ENCODE assay signal across 28 mouse cellular contexts in genomic region chr9:27111756-27112155, GRCm38 (mm10). TPM values are rescaled to one million over a fixed set of nuclear protein-coding genes. Genes with fewer than 3 reads are reported as not detected.
A peak's percentile ranks its signal among the peaks of the same experiment; 100 is the strongest.
DNase-seq lines count a peak whose midpoint lies in the region; ATAC-seq and TF ChIP-seq lines count a peak whose summit lies in the region.
"Had no signal": no experiment of that assay in that cellular context is flagged by ENCODE, and none has a peak within 500 bp of the region (broad histone marks: within the 10 kb centered on the region; RNA-seq: fewer than 3 reads in every experiment).

No protein-coding gene starts in this region.

- peak; percentile 89 for DNase-seq in heart, adult 11 months
- DNase-seq in heart, postnatal 36 days, result no peak
- DNase-seq in heart, postnatal 25 days (ENCODE audit: low spot score), result no peak
- no peak for DNase-seq in layer of hippocampus, adult 2 months (ENCODE audit: low spot score in 2 of 2)
- no peak for DNase-seq in layer of hippocampus, adult 18-20 months (ENCODE audit: low spot score in 2 of 2)
- no peak for DNase-seq in lung, postnatal 25 days (ENCODE audit: low spot score)
- DNase-seq: adrenal gland, adult 2 months; cerebellum, adult 11 months; cerebellum, adult 2 months; cerebellum, adult 9-11 months; cerebellum, postnatal 36 days; embryo, embryonic 11 days; gastrocnemius, postnatal 10 days; heart, adult 18-20 months; kidney, adult 2 months had no signal

- no peaks in the 10 kb centered on the region for H3K9me3 ChIP-seq in heart, embryonic 15.5 days (replicated peaks)
- H3K9me3 ChIP-seq: embryonic facial prominence, embryonic 10.5 days; embryonic facial prominence, embryonic 13.5 days; forebrain, embryonic 12.5 days; forebrain, embryonic 15.5 days; heart, embryonic 10.5 days; hindbrain, embryonic 12.5 days; hindbrain, embryonic 15.5 days had no signal

- H3K27ac ChIP-seq in heart, embryonic 15.5 days, result peak overlapping the region; percentile 81; the same call in 1 of the 2 replicates
- peak overlapping the region; percentile 56; the same call in 1 of the 2 replicates for H3K27ac ChIP-seq in layer of hippocampus, adult 2 months
- H3K27ac ChIP-seq in olfactory bulb, adult 2 months (ENCODE audit: insufficient read depth, low read depth, low read length), result peak overlapping the region; percentile 86; the same call in 1 of the 2 replicates
- H3K27ac ChIP-seq: embryonic facial prominence, embryonic 10.5 days; hindbrain, embryonic 12.5 days; hindbrain, embryonic 15.5 days had no signal

- WGBS in heart, embryonic 15.5 days, result 79% methylated on average over 3 of the region's 3 CpGs
- WGBS in olfactory bulb, adult 2 months, result 45% methylated on average over 3 of the region's 3 CpGs

- peaks cover 30% of the 10 kb centered on the region for H3K4me1 ChIP-seq in heart, embryonic 15.5 days (replicated peaks)
- peaks cover 19% of the 10 kb centered on the region for H3K4me1 ChIP-seq in olfactory bulb, adult 2 months (ENCODE audit: control insufficient read depth, insufficient read depth, low read length)

- H3K4me3 ChIP-seq in heart, embryonic 15.5 days, result no peak overlapping the region
- H3K4me3 ChIP-seq in layer of hippocampus, adult 2 months, result no peak overlapping the region
- H3K4me3 ChIP-seq in olfactory bulb, adult 2 months (ENCODE audit: insufficient read depth, low read depth, low read length), result no peak overlapping the region
- H3K4me3 ChIP-seq: embryonic facial prominence, embryonic 10.5 days; embryonic facial prominence, embryonic 13.5 days; erythroblast, embryonic 14.5 days; forebrain, embryonic 12.5 days; forebrain, embryonic 15.5 days; heart, embryonic 10.5 days; hindbrain, embryonic 12.5 days; hindbrain, embryonic 15.5 days had no signal

- H3K9ac ChIP-seq in heart, embryonic 15.5 days, result no peak overlapping the region
- H3K9ac ChIP-seq: embryonic facial prominence, embryonic 13.5 days; forebrain, embryonic 12.5 days; forebrain, embryonic 15.5 days; hindbrain, embryonic 12.5 days; hindbrain, embryonic 15.5 days had no signal

- H3K27me3 ChIP-seq in heart, embryonic 15.5 days, result no peaks in the 10 kb centered on the region
- H3K27me3 ChIP-seq: embryonic facial prominence, embryonic 13.5 days; forebrain, embryonic 12.5 days; forebrain, embryonic 15.5 days; hindbrain, embryonic 12.5 days; hindbrain, embryonic 15.5 days had no signal

- intact Hi-C loops in heart, postnatal 36 days (cut with DNase I), result no loop called here
- intact Hi-C loops in heart, postnatal 25 days (cut with DNase I), result no loop called here

- no peak; the same call in 1 of the 2 replicates for TF ChIP-seq CTCF in layer of hippocampus, adult 2 months (conservative IDR thresholded peaks at IDR 0.05)
- TF ChIP-seq CTCF in olfactory bulb, adult 2 months (IDR thresholded peaks at IDR 0.05; ENCODE audit: insufficient read depth, low read depth, low read length), result no peak

- no peak for TF ChIP-seq POLR2A in olfactory bulb, adult 2 months (IDR thresholded peaks at IDR 0.05; ENCODE audit: insufficient read depth, low read depth, low read length)

- H3K4me2 ChIP-seq in heart, embryonic 15.5 days, result no peak overlapping the region
- H3K4me2 ChIP-seq: embryonic facial prominence, embryonic 13.5 days; forebrain, embryonic 12.5 days; forebrain, embryonic 15.5 days; hindbrain, embryonic 12.5 days; hindbrain, embryonic 15.5 days had no signal

- ATAC-seq in heart, embryonic 15.5 days (replicated peaks; ENCODE audit: insufficient number of reproducible peaks, insufficient read depth, low FRiP score, low read depth), result no peak
- ATAC-seq: CD4-positive, CD25-positive, alpha-beta regulatory T cell, adult 4 months; forebrain, embryonic 15.5 days; intestine, postnatal 0 days had no signal

- H3K36me3 ChIP-seq in heart, embryonic 15.5 days, result no peaks in the 10 kb centered on the region
- H3K36me3 ChIP-seq: embryonic facial prominence, embryonic 10.5 days; embryonic facial prominence, embryonic 13.5 days; forebrain, embryonic 15.5 days; heart, embryonic 10.5 days; hindbrain, embryonic 12.5 days; hindbrain, embryonic 15.5 days had no signal

RNA-seq across cellular contexts. Expression of gene Jam3, which starts 43.5 kb away (rescaled TPM):
- 10 to 100 TPM; 14.3 to 18.3 TPM for total RNA-seq in heart, postnatal 36 days (2021)
- 41.9 and 44.6 TPM in 2 replicates for polyA plus RNA-seq in heart, embryonic 15.5 days (2015; fragmentation: Nextera tagmentation; extraction: Ambion mirVana)
- total RNA-seq in heart, postnatal 25 days (2021), result 10 to 100 TPM; 13.0 to 16.6 TPM
- 10 to 100 TPM; 36.4 to 42.3 TPM for total RNA-seq in layer of hippocampus, adult 2 months (2021)
- 10 to 100 TPM; 34.6 to 37.8 TPM for total RNA-seq in layer of hippocampus, adult 18-20 months (2021)
- polyA plus RNA-seq in olfactory bulb, adult 2 months (2012; ENCODE audit: insufficient read depth, insufficient read length, low replicate concordance, missing spikeins), result not detected in 2 replicates
- total RNA-seq: MEL had no signal
